Mouse (Mus musculus) C2C12 (cell line): Measurements from ENCODE around the gene Mon1a. TPM values are rescaled to one million over a fixed set of nuclear protein-coding genes. Genes with fewer than 3 reads are reported as not detected.
A peak's percentile ranks its signal among the peaks of the same experiment; 100 is the strongest.

Experiments used
- H3K27me3 ChIP-seq: one replicate; pipeline ENCODE4 v1.6.1; 2011; ENCODE audit not compliant: control insufficient read depth, insufficient read depth, insufficient read length
- H3K36me3 ChIP-seq: one replicate; pipeline ENCODE4 v1.6.1; 2011; ENCODE audit not compliant: control insufficient read depth, insufficient read depth
- H3K4me3 ChIP-seq: one replicate; pipeline ENCODE4 v1.5.1; 2011; ENCODE audit warnings: mild to moderate bottlenecking, control low read depth; ENCODE audit not compliant: poor library complexity, insufficient read depth, severe bottlenecking
- H3K79me2 ChIP-seq: one replicate; pipeline ENCODE4 v1.6.1; 2011; ENCODE audit not compliant: control insufficient read depth, insufficient read depth
- H3K79me3 ChIP-seq: one replicate; pipeline ENCODE4 v1.6.1; 2011; ENCODE audit warnings: low read depth, control low read depth
- H3ac ChIP-seq: one replicate; pipeline ENCODE3; 2011; ENCODE audit warnings: low read depth; ENCODE audit not compliant: control insufficient read depth, insufficient read length
- CEBPB ChIP-seq: IDR thresholded peaks from one replicate; pipeline ENCODE4 v1.6.1; 2011; ENCODE audit warnings: low read depth, mild to moderate bottlenecking, control low read depth, moderate library complexity
- CTCF ChIP-seq: IDR thresholded peaks from one replicate; pipeline ENCODE4 v1.5.1; 2011; ENCODE audit not compliant: control insufficient read depth, insufficient read depth, insufficient read length
- FOSL1 ChIP-seq: IDR thresholded peaks from one replicate; pipeline ENCODE4 v1.8.0; 2011; ENCODE audit warnings: mild to moderate bottlenecking, low read length; ENCODE audit not compliant: poor library complexity, insufficient read depth, severe bottlenecking
- MAX ChIP-seq: IDR thresholded peaks from one replicate; pipeline ENCODE4 v1.6.1; 2011; ENCODE audit warnings: mild to moderate bottlenecking, control low read depth
- MYOD1 ChIP-seq: IDR thresholded peaks from one replicate; pipeline ENCODE4 v1.6.1; 2011; ENCODE audit warnings: low read depth; ENCODE audit not compliant: control insufficient read depth, insufficient read length
- MYOG ChIP-seq: IDR thresholded peaks from one replicate; pipeline ENCODE4 v1.6.1; 2011; ENCODE audit not compliant: control insufficient read depth, insufficient read length; ENCODE audit errors: extremely low read depth
- USF1 ChIP-seq: IDR thresholded peaks from one replicate; pipeline ENCODE4 v1.6.1; 2011; ENCODE audit warnings: low read depth, mild to moderate bottlenecking, control low read depth, moderate library complexity
- polyA plus RNA-seq: library from polyadenylated mRNA; unstranded; fragments of >200 nt; fragmentation: generic; extraction: Trizol; gene quantifications from one replicate; pipeline ENCODE4 v1.2.1, GENCODE M21; 2012; ENCODE audit warnings: missing spikeins

The Mon1a gene
- polyA plus RNA-seq, 1 experiment: 7.7 TPM

- TF ChIP-seq CTCF (peak; percentile 29), MYOG (no peak)
- H3K36me3 ChIP-seq: no peaks in the 10 kb centered on the region
- H3ac ChIP-seq: no peak overlapping the region
- H3K4me3 ChIP-seq: no peak overlapping the region
- no peaks in the 10 kb centered on the region for H3K27me3 ChIP-seq
- no peaks in the 10 kb centered on the region for H3K79me3 ChIP-seq
- H3K79me2 ChIP-seq: no peaks in the 10 kb centered on the region
Observed at GRCm38 (mm10) chr9:107923021-107923420, 35.1 kb downstream of the Mon1a start.

- H3K79me3 ChIP-seq: no peaks in the 10 kb centered on the region
- no peak overlapping the region for H3K4me3 ChIP-seq
- H3K36me3 ChIP-seq: no peaks in the 10 kb centered on the region
- no peaks in the 10 kb centered on the region for H3K79me2 ChIP-seq
- no peaks in the 10 kb centered on the region for H3K27me3 ChIP-seq
- H3ac ChIP-seq: no peak overlapping the region
- TF ChIP-seq MYOD1 (peak; percentile 29), MAX (no peak), USF1 (no peak), MYOG (no peak), CTCF (no peak), FOSL1 (no peak), CEBPB (no peak)
Observed at GRCm38 (mm10) chr9:107923956-107924355, 36.0 kb downstream of the Mon1a start.

DNA sequence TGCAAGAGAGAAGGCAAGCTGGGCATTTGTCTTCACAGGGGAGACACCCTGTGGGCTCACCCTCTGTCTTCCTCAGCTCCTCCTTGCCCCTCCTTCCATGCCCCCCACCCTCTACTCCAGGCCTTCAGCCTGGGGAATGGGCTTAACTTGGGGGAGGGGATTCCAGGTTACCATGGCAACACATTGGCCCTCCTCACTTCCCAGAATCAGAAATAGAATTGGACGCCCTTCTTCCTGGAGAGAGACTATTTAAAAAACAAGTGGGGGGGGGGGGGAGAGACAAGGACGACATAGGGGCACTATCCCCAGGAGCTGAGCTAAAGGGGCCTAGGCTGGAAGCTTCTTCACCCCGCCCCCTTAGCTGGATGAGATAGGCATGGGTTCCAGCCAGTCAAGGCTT lies 37.3 kb downstream of the Mon1a start:
- Histone ChIP-seq H3K79me2 (no peaks in the 10 kb centered on the region), H3K4me3 (no peak overlapping the region), H3ac (no peak overlapping the region), H3K79me3 (no peaks in the 10 kb centered on the region), H3K27me3 (peaks cover 3% of the 10 kb centered on the region), H3K36me3 (no peaks in the 10 kb centered on the region)
- no peak for TF ChIP-seq MAX

DNA sequence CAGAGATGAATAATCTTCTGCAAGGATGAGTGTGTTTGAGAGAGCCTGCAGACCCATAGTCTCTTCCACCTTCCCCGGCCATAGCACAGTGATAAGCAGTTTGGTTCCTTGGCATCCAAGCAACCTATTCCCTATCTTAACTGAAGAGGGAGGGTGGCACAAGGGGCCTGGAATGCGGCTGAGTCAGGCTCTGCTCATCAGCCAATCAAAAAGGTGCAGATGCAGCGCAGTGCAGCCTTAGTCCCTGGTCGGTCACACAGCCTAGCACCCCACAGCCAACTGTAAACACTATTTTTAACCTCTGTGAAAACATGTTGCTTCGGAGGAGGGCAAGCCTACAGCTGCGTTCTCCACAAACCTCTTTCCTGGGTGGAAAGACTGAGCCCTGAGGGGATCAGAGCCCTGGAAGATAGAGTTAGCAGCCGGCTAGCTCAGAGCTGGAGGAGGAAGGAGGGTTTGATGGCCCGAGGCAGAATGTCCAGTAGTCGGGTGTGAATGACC lies 39.0 kb downstream of the Mon1a start:
- H3K79me2 ChIP-seq: no peaks in the 10 kb centered on the region
- no peak overlapping the region for H3K4me3 ChIP-seq
- H3K27me3 ChIP-seq: peaks cover 3% of the 10 kb centered on the region
- TF ChIP-seq MAX (no peak), FOSL1 (no peak), CTCF (no peak), CEBPB (no peak), MYOD1 (no peak), MYOG (no peak), USF1 (no peak)
- H3K79me3 ChIP-seq: no peaks in the 10 kb centered on the region
- H3K36me3 ChIP-seq: no peaks in the 10 kb centered on the region
- H3ac ChIP-seq: no peak overlapping the region

DNA sequence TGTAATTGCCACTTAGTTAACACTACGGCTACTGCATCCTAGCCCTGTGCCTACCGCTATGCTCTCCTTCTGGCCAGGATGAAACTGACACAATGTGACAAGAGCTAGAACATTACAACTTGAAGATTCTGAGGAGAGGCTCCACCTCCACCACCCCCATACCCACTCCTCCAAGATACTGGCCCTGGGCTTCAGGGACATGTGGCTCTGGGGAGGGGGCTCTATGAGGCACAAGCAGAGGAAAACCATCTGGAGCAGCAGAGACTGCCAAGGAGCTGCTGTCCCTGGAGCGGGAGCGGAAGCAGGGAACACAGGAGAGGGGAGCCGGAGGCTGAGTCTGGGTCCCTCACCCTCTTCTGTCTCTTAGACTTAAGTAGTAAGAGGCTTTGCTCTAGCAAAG lies 39.8 kb downstream of the Mon1a start:
- Histone ChIP-seq H3K79me3 (no peaks in the 10 kb centered on the region), H3K4me3 (no peak overlapping the region), H3K27me3 (peaks cover 3% of the 10 kb centered on the region), H3K36me3 (no peaks in the 10 kb centered on the region), H3ac (no peak overlapping the region), H3K79me2 (no peaks in the 10 kb centered on the region)
- no peak for TF ChIP-seq USF1
- no peak for TF ChIP-seq MAX
- no peak for TF ChIP-seq FOSL1
- TF ChIP-seq CEBPB: no peak
- no peak for TF ChIP-seq MYOG
- TF ChIP-seq MYOD1: no peak
- TF ChIP-seq CTCF: no peak

DNA sequence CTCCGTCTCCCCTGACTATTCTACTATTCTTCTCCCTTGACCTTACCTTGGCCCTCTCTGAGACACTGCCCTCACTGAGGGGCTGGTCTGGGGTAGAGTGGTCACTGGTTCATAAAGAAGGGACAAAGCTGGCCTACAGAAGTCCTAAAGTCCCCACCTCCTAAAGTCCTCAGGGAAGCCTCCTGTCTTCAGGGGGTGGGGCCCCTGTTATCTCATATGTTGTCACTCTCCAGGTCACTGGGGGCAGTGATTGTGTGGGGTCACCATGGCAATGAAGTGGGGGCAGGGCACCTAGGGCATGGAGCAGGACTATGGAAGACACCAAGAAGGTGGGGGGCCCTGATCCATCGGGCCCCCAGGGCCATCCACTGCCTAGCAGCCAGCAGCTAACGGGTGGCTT lies 40.2 kb downstream of the Mon1a start, which contains the start of gene Actl11:
Actl11 (plus strand) TSS at position 301 of the 400 bp plus-strand sequence.
- Histone ChIP-seq H3K79me2 (no peaks in the 10 kb centered on the region), H3K79me3 (no peaks in the 10 kb centered on the region), H3K36me3 (no peaks in the 10 kb centered on the region), H3ac (no peak within 1 kb of the TSS), H3K27me3 (peaks cover 3% of the 10 kb centered on the region), H3K4me3 (no peak within 1 kb of the TSS)
- TF ChIP-seq MYOD1: no peak
- TF ChIP-seq USF1: no peak
- TF ChIP-seq CEBPB: no peak
- no peak for TF ChIP-seq FOSL1

DNA sequence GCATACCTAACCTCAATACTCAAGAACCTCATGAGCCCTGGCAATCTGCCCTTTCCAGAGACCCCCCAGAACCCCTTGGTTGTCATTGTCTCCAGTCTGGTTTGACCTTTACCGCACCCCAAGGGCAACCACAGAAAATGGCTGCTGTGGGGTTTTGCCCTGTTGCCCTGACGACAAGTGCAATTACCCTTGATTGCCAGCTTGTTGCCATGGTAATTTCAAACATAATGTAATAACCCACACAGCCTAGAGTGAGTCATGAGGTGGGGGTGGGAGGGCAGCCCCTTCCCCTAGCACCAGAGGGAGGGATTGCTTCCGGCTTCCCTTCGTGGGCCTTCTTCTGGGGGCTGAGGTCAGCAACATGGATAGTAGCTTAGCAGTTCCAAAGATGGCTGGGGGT lies 44.3 kb downstream of the Mon1a start:
- TF ChIP-seq CEBPB: no peak
- TF ChIP-seq FOSL1: no peak
- TF ChIP-seq MAX: no peak
- no peak for TF ChIP-seq MYOD1
- no peak for TF ChIP-seq CTCF
- no peak for TF ChIP-seq USF1
- TF ChIP-seq MYOG: no peak

More for the DNA sequence above, 44.3 kb downstream of the Mon1a start:
- H3K79me3 ChIP-seq: no peaks in the 10 kb centered on the region
- H3ac ChIP-seq: no peak overlapping the region
- no peaks in the 10 kb centered on the region for H3K36me3 ChIP-seq
- peaks cover 21% of the 10 kb centered on the region for H3K27me3 ChIP-seq
- H3K79me2 ChIP-seq: no peaks in the 10 kb centered on the region
- H3K4me3 ChIP-seq: no peak overlapping the region
